Mouse (Mus musculus) heart, adult 2 months (tissue): ENCODE measurements around the gene Cd320.

ENCODE experiments used
- CTCF ChIP-seq: fragments of 200-600 bp; IDR thresholded peaks from 2 replicates; pipeline ENCODE4 v1.8.1; 2022; ENCODE audit warnings: antibody characterized with exemption, mild to moderate bottlenecking, moderate library complexity
- POLR2A ChIP-seq: fragments of 200-500 bp; IDR thresholded peaks from 2 replicates; pipeline ENCODE4 v1.6.1; 2011; ENCODE audit warnings: mild to moderate bottlenecking, low read depth, low read length, control low read depth; ENCODE audit not compliant: insufficient read depth

DNA sequence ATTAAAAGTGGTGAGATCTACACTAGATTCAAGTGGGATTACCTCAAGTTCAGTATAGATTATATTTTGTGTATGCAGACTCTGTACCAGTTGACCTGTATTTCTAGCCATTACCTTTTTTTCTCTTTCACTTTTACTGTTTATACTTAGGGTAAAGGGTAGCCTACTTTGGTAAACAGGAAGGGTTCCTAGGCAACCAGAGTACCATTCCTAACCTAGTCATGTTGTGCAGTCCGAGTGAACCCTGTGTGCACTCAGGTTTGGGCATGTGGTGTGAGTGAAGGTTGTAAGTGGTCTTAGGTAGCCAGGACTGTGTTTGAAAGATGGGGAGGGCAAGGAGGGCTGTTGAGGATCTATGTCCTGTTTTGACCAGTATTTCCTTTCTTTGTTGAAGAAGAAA is 8.4 kb downstream of the Cd320 start:
- TF ChIP-seq POLR2A (no peak), CTCF (no peak)
